Mouse (Mus musculus) liver, embryonic 11.5 days (tissue): Measurements from ENCODE around the gene Cables2. TPM values are rescaled to one million over a fixed set of nuclear protein-coding genes. Genes with fewer than 3 reads are reported as not detected.

ENCODE experiments used
- ATAC-seq: fragments of 200-750 bp; cut with Nextera tagmentation; replicated peaks from 2 replicates; pipeline ENCODE4 v1.8.0; 2017; ENCODE audit warnings: moderate number of reproducible peaks, mild to moderate bottlenecking, moderate TSS enrichment, moderate library complexity; ENCODE audit not compliant: low FRiP score
- DNase-seq: peaks from one replicate; pipeline ENCODE4 v3.0.0-alpha.2; 2017; ENCODE audit warnings: low spot score
- H3K27ac ChIP-seq: fragments of 300-500 bp; sonication (generic); 2 replicates; pipeline ENCODE4 v1.5.1; 2014; ENCODE audit warnings: mild to moderate bottlenecking, low read depth, low read length, control low read depth
- H3K27me3 ChIP-seq: fragments of 300-500 bp; sonication (generic); replicated peaks from 2 replicates; pipeline ENCODE4 v1.6.1; 2014; ENCODE audit warnings: low read length, mixed read lengths; ENCODE audit not compliant: control insufficient read depth, insufficient read depth
- H3K36me3 ChIP-seq: fragments of 300-500 bp; sonication (generic); 2 replicates; pipeline ENCODE4 v1.6.1; 2014; ENCODE audit warnings: mild to moderate bottlenecking, low read length, moderate library complexity, mixed read lengths; ENCODE audit not compliant: control insufficient read depth, insufficient read depth
- H3K4me1 ChIP-seq: fragments of 300-500 bp; sonication (generic); replicated peaks from 2 replicates; pipeline ENCODE4 v1.6.1; 2014; ENCODE audit warnings: low read length, mixed read lengths; ENCODE audit not compliant: control insufficient read depth, insufficient read depth
- H3K4me2 ChIP-seq: fragments of 300-500 bp; sonication (generic); 2 replicates; pipeline ENCODE4 v1.6.1; 2014; ENCODE audit warnings: mild to moderate bottlenecking, control low read depth, moderate library complexity
- H3K4me3 ChIP-seq: fragments of 300-500 bp; sonication (generic); 2 replicates; pipeline ENCODE4 v1.5.1; 2014; ENCODE audit warnings: low read depth, low read length, control low read depth
- H3K9ac ChIP-seq: fragments of 300-500 bp; sonication (generic); 2 replicates; pipeline ENCODE4 v1.6.1; 2014; ENCODE audit warnings: low read depth, low read length, control low read depth
- H3K9me3 ChIP-seq: fragments of 300-500 bp; sonication (generic); 2 replicates; pipeline ENCODE4 v1.6.1; 2016; ENCODE audit warnings: low read length, inconsistent platforms, mixed read lengths; ENCODE audit not compliant: control insufficient read depth
- WGBS: fragments of 180-500 bp; shearing (Covaris S2); extraction: QIAGEN DNeasy Blood & Tissue Kit; methylation state at CpG from one replicate; pipeline ENCODE4 v1.1.7; 2014; 5-methylcytosine and 5-hydroxymethylcytosine counted together
- polyA plus RNA-seq: library from polyadenylated mRNA; unstranded; fragments of >200 nt; fragmentation: Nextera tagmentation; extraction: Ambion mirVana; gene quantifications from 2 replicates; pipeline ENCODE4 v1.2.1, GENCODE M21; 2014

The Cables2 gene
- polyA plus RNA-seq, 1 experiment from 2014 or later: 9.4 TPM

- ATAC-seq (no peak), DNase-seq (no peak)
- H3K9ac ChIP-seq: no peak overlapping the region
- H3K27ac ChIP-seq: no peak overlapping the region
- peaks cover 37% of the 10 kb centered on the region for H3K4me1 ChIP-seq
- H3K9me3 ChIP-seq: no peaks in the 10 kb centered on the region
- WGBS: 75% methylated on average over 2 of the region's 2 CpGs
- no peaks in the 10 kb centered on the region for H3K36me3 ChIP-seq
- H3K27me3 ChIP-seq: no peaks in the 10 kb centered on the region
- H3K4me2 ChIP-seq: no peak overlapping the region; the same call in 1 of the 2 replicates
- no peak overlapping the region for H3K4me3 ChIP-seq
Observed at GRCm38 (mm10) chr2:180274523-180274922, 1.2 kb upstream of the Cables2 start.

DNA sequence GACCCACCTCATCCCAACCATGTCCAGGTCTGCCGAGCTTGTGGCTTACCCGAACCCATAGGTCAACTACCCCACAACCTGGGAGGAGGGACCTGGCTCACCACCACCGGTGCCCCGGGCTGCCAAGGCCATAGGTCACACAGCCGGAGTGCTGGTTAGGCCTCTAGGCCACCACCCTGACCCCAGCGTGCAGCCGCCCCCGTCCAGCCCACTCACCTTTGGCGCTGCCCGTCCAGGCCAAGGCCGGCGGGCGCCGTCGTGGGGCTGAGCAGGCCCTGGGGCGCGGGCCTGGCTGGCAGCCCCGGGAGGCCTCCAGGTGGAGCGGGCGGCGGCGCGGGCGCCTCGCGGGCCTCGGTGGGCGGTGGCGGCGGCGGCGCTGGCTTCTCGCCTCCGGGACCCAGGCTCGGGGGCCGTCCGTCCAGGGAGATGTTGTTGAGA lies 393 bp downstream of the Cables2 start:
- peak; percentile 69 for DNase-seq

DNA sequence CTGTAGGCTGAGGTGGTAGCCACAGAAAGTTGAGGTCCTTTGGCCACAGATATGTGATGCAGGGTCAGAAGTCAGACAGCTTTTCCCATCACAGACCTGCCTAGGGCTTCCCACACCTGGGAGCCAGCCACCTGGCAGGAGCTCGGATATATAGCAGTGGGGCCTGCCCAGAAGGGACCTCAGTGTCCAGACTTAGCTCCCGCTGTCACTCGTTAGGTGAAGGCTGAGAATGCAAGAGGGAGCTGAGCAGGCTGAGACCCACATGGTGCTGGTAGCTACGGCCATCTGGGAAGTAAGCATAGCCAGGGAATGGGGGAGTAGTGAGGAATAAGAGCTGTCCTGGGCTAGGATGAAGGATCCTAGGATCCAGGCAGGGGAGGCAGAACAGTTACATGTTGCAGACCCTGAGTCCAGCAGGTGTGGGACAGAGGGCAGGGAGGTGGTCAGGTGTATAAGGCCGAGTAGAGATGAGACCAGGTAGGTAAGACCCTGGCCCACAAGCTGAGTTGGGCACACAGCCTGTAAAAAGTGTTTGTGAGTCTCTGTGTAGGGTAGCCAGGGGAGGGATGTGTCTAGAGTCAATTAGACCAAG lies 1.4 kb downstream of the Cables2 start:
- no peak overlapping the region; the same call in 1 of the 2 replicates for H3K9ac ChIP-seq
- no peaks in the 10 kb centered on the region for H3K9me3 ChIP-seq
- no peak for ATAC-seq
- H3K4me3 ChIP-seq: peak overlapping the region; percentile 86; the same call in 1 of the 2 replicates
- WGBS: 76% methylated on average over 5 of the region's 5 CpGs
- H3K4me1 ChIP-seq: peaks cover 32% of the 10 kb centered on the region
- no peaks in the 10 kb centered on the region for H3K27me3 ChIP-seq
- peak overlapping the region; percentile 90 for H3K4me2 ChIP-seq
- H3K36me3 ChIP-seq: peaks cover under 1% of the 10 kb centered on the region; the same call in 1 of the 2 replicates
- H3K27ac ChIP-seq: no peak overlapping the region
- DNase-seq: no peak

More for the DNA sequence above, 393 bp downstream of the Cables2 start:
- Histone ChIP-seq H3K4me2 (peak overlapping the region; percentile 90), H3K4me1 (peaks cover 37% of the 10 kb centered on the region), H3K9me3 (no peaks in the 10 kb centered on the region), H3K27ac (peak overlapping the region; percentile 54; the same call in 1 of the 2 replicates), H3K36me3 (no peaks in the 10 kb centered on the region), H3K27me3 (no peaks in the 10 kb centered on the region), H3K4me3 (peak overlapping the region; percentile 86), H3K9ac (peak overlapping the region; percentile 93)
- ATAC-seq: peak; percentile 52
- 0% methylated on average over 30 of the region's 37 CpGs for WGBS

GRCm38 (mm10) chr2:180270537-180271255 lies 2.6 kb downstream of the Cables2 start:
- no peak for DNase-seq
- Histone ChIP-seq H3K9ac (no peak overlapping the region), H3K27me3 (no peaks in the 10 kb centered on the region), H3K9me3 (no peaks in the 10 kb centered on the region), H3K4me2 (no peak overlapping the region), H3K4me1 (peaks cover 20% of the 10 kb centered on the region), H3K4me3 (no peak overlapping the region), H3K36me3 (peaks cover 5% of the 10 kb centered on the region; the same call in 1 of the 2 replicates), H3K27ac (no peak overlapping the region)
- no peak for ATAC-seq
- 74% methylated on average over 7 of the region's 7 CpGs for WGBS

- H3K27me3 ChIP-seq: no peaks in the 10 kb centered on the region
- ATAC-seq: no peak
- H3K4me3 ChIP-seq: no peak overlapping the region
- no peak for DNase-seq
- H3K27ac ChIP-seq: no peak overlapping the region
- H3K9me3 ChIP-seq: no peaks in the 10 kb centered on the region
- H3K4me1 ChIP-seq: peaks cover 16% of the 10 kb centered on the region
- H3K9ac ChIP-seq: no peak overlapping the region
- WGBS: 92% methylated on average over 10 of the region's 10 CpGs
- H3K4me2 ChIP-seq: no peak overlapping the region
- H3K36me3 ChIP-seq: peaks cover 5% of the 10 kb centered on the region; the same call in 1 of the 2 replicates
Observed at GRCm38 (mm10) chr2:180269329-180269728, 4.0 kb downstream of the Cables2 start.

- H3K4me2 ChIP-seq: no peak overlapping the region
- H3K36me3 ChIP-seq: peaks cover 11% of the 10 kb centered on the region
- H3K9me3 ChIP-seq: no peaks in the 10 kb centered on the region
- no peak overlapping the region for H3K27ac ChIP-seq
- H3K27me3 ChIP-seq: no peaks in the 10 kb centered on the region
- ATAC-seq: no peak
- no peak overlapping the region for H3K9ac ChIP-seq
- WGBS: 70% methylated on average over 2 of the region's 2 CpGs
- DNase-seq: no peak
- no peak overlapping the region for H3K4me3 ChIP-seq
- H3K4me1 ChIP-seq: peaks cover 13% of the 10 kb centered on the region
Observed at GRCm38 (mm10) chr2:180267955-180268354, 5.3 kb downstream of the Cables2 start.

DNA sequence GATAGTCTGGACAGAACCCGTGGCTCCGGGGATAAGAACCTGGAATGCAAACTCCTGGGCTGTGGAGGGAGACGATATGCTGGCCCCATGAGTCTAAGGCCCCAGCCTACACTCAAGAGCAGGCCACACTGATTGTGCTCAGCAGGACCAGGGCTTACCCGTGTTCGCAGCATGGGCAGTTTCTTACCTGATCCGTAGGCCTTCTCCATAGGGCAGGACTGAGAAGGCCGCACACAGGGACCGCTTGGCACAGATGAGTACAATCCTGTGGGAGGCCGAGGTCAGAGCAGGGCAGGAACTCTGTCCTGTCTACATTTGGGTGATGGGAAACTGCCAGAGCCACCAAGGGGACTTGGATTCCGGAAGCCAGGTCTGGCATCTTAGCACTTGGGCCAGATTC lies 10.4 kb downstream of the Cables2 start:
- ATAC-seq (no peak), DNase-seq (no peak)
- Histone ChIP-seq H3K9me3 (no peaks in the 10 kb centered on the region), H3K9ac (no peak overlapping the region), H3K4me2 (no peak overlapping the region), H3K36me3 (peaks cover 30% of the 10 kb centered on the region), H3K27ac (no peak overlapping the region), H3K4me1 (peaks cover 8% of the 10 kb centered on the region), H3K27me3 (no peaks in the 10 kb centered on the region), H3K4me3 (no peak overlapping the region)
- WGBS: 87% methylated on average over 10 of the region's 10 CpGs

GRCm38 (mm10) chr2:180262441-180262840 lies 10.9 kb downstream of the Cables2 start:
- Histone ChIP-seq H3K4me3 (no peak overlapping the region), H3K27me3 (no peaks in the 10 kb centered on the region), H3K9me3 (no peaks in the 10 kb centered on the region), H3K4me1 (peaks cover 8% of the 10 kb centered on the region), H3K9ac (no peak overlapping the region), H3K36me3 (peaks cover 32% of the 10 kb centered on the region), H3K27ac (no peak overlapping the region), H3K4me2 (no peak overlapping the region)
- ATAC-seq (no peak), DNase-seq (no peak)
- WGBS: 77% methylated on average over 3 of the region's 3 CpGs
